Mouse (Mus musculus) heart, adult 2 months (tissue): ENCODE measurements around the gene Camk2b. TPM values are rescaled to one million over a fixed set of nuclear protein-coding genes. Genes with fewer than 3 reads are reported as not detected.

Experiments used
- DNase-seq, 2 experiments: peaks; one replicate each; pipeline ENCODE4 v3.0.0; 2021
- H3K27ac ChIP-seq: fragments of 200-600 bp; 2 replicates; pipeline ENCODE4 v1.8.1; 2022
- H3K27me3 ChIP-seq: fragments of 200-500 bp; 2 replicates; pipeline ENCODE4 v1.6.1; 2012; ENCODE audit warnings: mild to moderate bottlenecking, low read length, inconsistent platforms, mixed read lengths; ENCODE audit not compliant: control insufficient read depth, insufficient read depth
- H3K36me3 ChIP-seq: fragments of 200-500 bp; 2 replicates; pipeline ENCODE4 v1.6.1; 2012; ENCODE audit warnings: low read length, inconsistent platforms; ENCODE audit not compliant: control insufficient read depth, insufficient read depth
- H3K4me1 ChIP-seq: fragments of 200-500 bp; 2 replicates; pipeline ENCODE4 v1.6.1; 2011; ENCODE audit warnings: low read length; ENCODE audit not compliant: control insufficient read depth, insufficient read depth
- H3K4me3 ChIP-seq: fragments of 200-600 bp; 2 replicates; pipeline ENCODE4 v1.8.1; 2022
- H3K79me2 ChIP-seq: fragments of 200-500 bp; replicated peaks from 2 replicates; pipeline ENCODE4 v1.6.1; 2012; ENCODE audit warnings: mild to moderate bottlenecking, inconsistent platforms, low read length, moderate library complexity, mixed read lengths; ENCODE audit not compliant: control insufficient read depth, insufficient read depth
- H3K9ac ChIP-seq: fragments of 200-500 bp; 2 replicates; pipeline ENCODE4 v1.6.1; 2012; ENCODE audit warnings: low read depth, mild to moderate bottlenecking, control low read depth, inconsistent platforms, low read length, mixed read lengths
- CTCF ChIP-seq: fragments of 200-600 bp; IDR thresholded peaks from 2 replicates; pipeline ENCODE4 v1.8.1; 2022; ENCODE audit warnings: antibody characterized with exemption, mild to moderate bottlenecking, moderate library complexity
- EP300 ChIP-seq: fragments of 200-500 bp; IDR thresholded peaks from 2 replicates; pipeline ENCODE4 v1.6.1; 2011; ENCODE audit warnings: low read depth, low read length, control low read depth; ENCODE audit not compliant: insufficient read depth
- POLR2A ChIP-seq: fragments of 200-500 bp; IDR thresholded peaks from 2 replicates; pipeline ENCODE4 v1.6.1; 2011; ENCODE audit warnings: mild to moderate bottlenecking, low read depth, low read length, control low read depth; ENCODE audit not compliant: insufficient read depth
- WGBS: fragments of 180-500 bp; shearing (Covaris S2); methylation state at CpG from one replicate; pipeline ENCODE4 v1.1.7; 2018; 5-methylcytosine and 5-hydroxymethylcytosine counted together
- intact Hi-C: fragments of 180-260 bp; cut with DNase I; formaldehyde crosslinking; loops from one replicate; pipeline ENCODE4 v1.15.1; 2025
- polyA plus RNA-seq: library from polyadenylated mRNA; depleted of rRNA; stranded (reverse); fragments of >200 nt; gene quantifications from 2 replicates; pipeline ENCODE4 v1.2.3, GENCODE M21; 2012
- total RNA-seq, 2 experiments: library from RNA; stranded (reverse); gene quantifications; 2 replicates each; pipeline ENCODE4 v1.2.3; 2021

Camk2b gene
- total and polyA plus RNA-seq, 3 experiments, result 4.8 to 12.9 (median 5.2) TPM

GRCm38 (mm10) chr11:6037686-6038085, 28.5 kb downstream of the Camk2b start:
- intact Hi-C loops, result no loop called here
- TF ChIP-seq EP300 (no peak), POLR2A (no peak), CTCF (no peak)
- DNase-seq, result no peak
- Histone ChIP-seq H3K4me3 (no peak overlapping the region), H3K36me3 (no peaks in the 10 kb centered on the region), H3K4me1 (no peaks in the 10 kb centered on the region), H3K27ac (no peak overlapping the region), H3K79me2 (no peaks in the 10 kb centered on the region), H3K9ac (no peak overlapping the region), H3K27me3 (no peaks in the 10 kb centered on the region)
- whole genome bisulfite sequencing, result 85% methylated on average over 7 of the region's 7 CpGs

- H3K4me1 ChIP-seq, result no peaks in the 10 kb centered on the region
- intact Hi-C loops, result no loop called here
- no peaks in the 10 kb centered on the region for H3K79me2 ChIP-seq
- WGBS, result 69% methylated on average over 7 of the region's 7 CpGs
- DNase-seq, result no peak
- no peak overlapping the region for H3K4me3 ChIP-seq
- TF ChIP-seq POLR2A, result no peak
- no peak for TF ChIP-seq EP300
- no peak for TF ChIP-seq CTCF
- H3K9ac ChIP-seq, result no peak overlapping the region
- no peaks in the 10 kb centered on the region for H3K36me3 ChIP-seq
- no peak overlapping the region for H3K27ac ChIP-seq
- H3K27me3 ChIP-seq, result no peaks in the 10 kb centered on the region
Observed at GRCm38 (mm10) chr11:6037198-6037597, 29.0 kb downstream of the Camk2b start.

- Histone ChIP-seq H3K79me2 (no peaks in the 10 kb centered on the region), H3K27me3 (no peaks in the 10 kb centered on the region), H3K36me3 (no peaks in the 10 kb centered on the region), H3K9ac (no peak overlapping the region), H3K4me1 (peaks cover 1% of the 10 kb centered on the region), H3K27ac (no peak overlapping the region), H3K4me3 (no peak overlapping the region)
- intact Hi-C loops, result no loop called here
- DNase-seq, result no peak
- WGBS, result 87% methylated on average over 4 of the region's 4 CpGs
- TF ChIP-seq CTCF, result no peak
- TF ChIP-seq EP300, result no peak
- no peak for TF ChIP-seq POLR2A
Observed at GRCm38 (mm10) chr11:6036477-6036876, 29.7 kb downstream of the Camk2b start.

- H3K9ac ChIP-seq, result no peak overlapping the region
- DNase-seq, result no peak
- no peaks in the 10 kb centered on the region for H3K27me3 ChIP-seq
- TF ChIP-seq EP300 (no peak), POLR2A (no peak), CTCF (no peak)
- no peak overlapping the region for H3K4me3 ChIP-seq
- peaks cover 1% of the 10 kb centered on the region for H3K4me1 ChIP-seq
- 47% methylated on average over 3 of the region's 3 CpGs for WGBS
- H3K27ac ChIP-seq, result no peak overlapping the region
- intact Hi-C loops, result no loop called here
- no peaks in the 10 kb centered on the region for H3K36me3 ChIP-seq
- H3K79me2 ChIP-seq, result no peaks in the 10 kb centered on the region
Observed at GRCm38 (mm10) chr11:6035521-6035920, 30.6 kb downstream of the Camk2b start.

- Histone ChIP-seq H3K4me3 (no peak overlapping the region), H3K79me2 (no peaks in the 10 kb centered on the region), H3K27ac (no peak overlapping the region), H3K27me3 (no peaks in the 10 kb centered on the region), H3K9ac (no peak overlapping the region), H3K36me3 (no peaks in the 10 kb centered on the region), H3K4me1 (peaks cover 4% of the 10 kb centered on the region)
- TF ChIP-seq CTCF (no peak), EP300 (no peak), POLR2A (no peak)
- DNase-seq, result no peak
- intact Hi-C loops, result no loop called here
- WGBS, result 78% methylated on average over 2 of the region's 2 CpGs
Observed at GRCm38 (mm10) chr11:6034740-6035139, 31.4 kb downstream of the Camk2b start.

- Histone ChIP-seq H3K27ac (no peak overlapping the region), H3K9ac (no peak overlapping the region), H3K4me3 (no peak overlapping the region), H3K36me3 (no peaks in the 10 kb centered on the region), H3K27me3 (no peaks in the 10 kb centered on the region), H3K4me1 (peaks cover 4% of the 10 kb centered on the region), H3K79me2 (no peaks in the 10 kb centered on the region)
- TF ChIP-seq CTCF (no peak), EP300 (no peak), POLR2A (no peak)
- no peak for DNase-seq
- 80% methylated on average over 5 of the region's 5 CpGs for WGBS
- intact Hi-C loops, result loop anchor here (1.0 kb wide), 1 partner anchor 38 kb away; no protein-coding TSS in a partner anchor
Observed at GRCm38 (mm10) chr11:6033801-6034200, 32.4 kb downstream of the Camk2b start.
